In the genomic region with DNA sequence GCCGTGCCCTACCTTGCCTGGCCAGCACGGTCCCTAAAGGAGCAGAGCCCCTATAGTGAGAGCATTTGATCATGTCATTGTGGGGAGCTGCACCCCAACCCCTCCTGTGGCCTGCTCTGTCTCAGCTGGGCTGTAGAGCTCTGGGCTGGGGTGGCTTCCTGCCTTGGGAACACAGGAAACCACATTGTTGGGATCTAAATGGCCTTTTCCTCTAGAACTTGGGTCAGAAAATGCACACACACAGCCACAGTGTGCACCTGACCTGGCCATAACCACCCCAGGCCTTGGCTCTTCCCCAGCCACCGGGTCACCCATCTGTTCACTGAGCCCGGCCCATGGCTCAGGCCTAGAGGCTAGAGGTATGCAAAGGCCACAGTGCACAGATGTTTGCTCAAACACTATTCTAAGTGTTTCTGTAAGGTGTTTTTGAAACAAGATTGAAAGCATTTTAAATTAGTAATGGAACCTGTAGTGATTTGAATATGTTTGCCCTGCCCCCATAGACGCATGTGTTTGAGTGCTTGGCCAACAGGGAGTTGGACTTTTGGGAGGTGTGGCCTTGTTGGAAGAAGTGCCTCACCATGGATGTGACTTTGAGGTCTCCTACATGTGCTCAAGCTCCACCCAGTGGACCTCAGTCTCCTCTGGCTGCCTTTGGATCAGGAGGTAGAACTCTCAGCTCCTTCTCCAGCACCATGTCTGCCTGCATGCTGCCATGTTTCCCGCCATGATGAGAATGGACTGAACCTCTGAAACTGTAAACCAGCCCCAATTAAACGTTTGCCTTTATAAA, we compare ENCODE assay signal across 13 mouse cellular contexts. TPM values are rescaled to one million over a fixed set of nuclear protein-coding genes. Genes with fewer than 3 reads are reported as not detected.
A peak's percentile ranks its signal among the peaks of the same experiment; 100 is the strongest.
DNase-seq lines count a peak whose midpoint lies in the region; ATAC-seq lines count a peak whose summit lies in the region.
"Had no signal": no experiment of that assay in that cellular context is flagged by ENCODE, and none has a peak within 500 bp of the region (broad histone marks: within the 10 kb centered on the region; RNA-seq: fewer than 3 reads in every experiment).

No protein-coding gene starts in this region.

- H3K4me3 ChIP-seq in megakaryocyte, embryonic 14.5 days (replicated peaks): peak overlapping the region; percentile 48

- ATAC-seq in megakaryocyte, adult 5-6 weeks (ENCODE audit: poor library complexity, severe bottlenecking): no peak
- ATAC-seq: liver, postnatal 0 days had no signal

- no peaks in the 10 kb centered on the region for H3K9me3 ChIP-seq in megakaryocyte, embryonic 14.5 days
- H3K9me3 ChIP-seq: G1E had no signal

- H3K4me1 ChIP-seq in megakaryocyte, embryonic 14.5 days: peaks cover 62% of the 10 kb centered on the region

- H3K36me3 ChIP-seq in megakaryocyte, embryonic 14.5 days (replicated peaks; ENCODE audit: low read length): no peaks in the 10 kb centered on the region
- H3K36me3 ChIP-seq: G1E had no signal

- peaks cover 66% of the 10 kb centered on the region for H3K27me3 ChIP-seq in megakaryocyte, embryonic 14.5 days (replicated peaks)

- peak; percentile 32 for DNase-seq in cerebellum, adult 9-10 months
- DNase-seq in cerebellum, adult 11 months: no peak
- DNase-seq in kidney, postnatal 10 days: peak; percentile 69
- DNase-seq in lung, postnatal 36 days: peak; percentile 68
- DNase-seq in right cerebral cortex, postnatal 25 days: no peak
- no peak for DNase-seq in natural killer cell, adult 2 months (ENCODE audit: low spot score in 2 of 2)
- DNase-seq: liver, postnatal 0 days; thymus, postnatal 4 days had no signal

RNA-seq across cellular contexts. Expression of gene Tns1, which starts 49.4 kb away (rescaled TPM):
- polyA plus RNA-seq in megakaryocyte, embryonic 14.5 days (2012; ENCODE audit: insufficient read depth, low replicate concordance): 13.2 and 21.9 TPM in 2 replicates
- 4.9 and 5.5 TPM in 2 replicates for total RNA-seq in megakaryocyte, adult 5-6 weeks (2015)
- 2.9 and 3.2 TPM in 2 replicates for total RNA-seq in megakaryocyte, adult 5-6 weeks (2017)

RNA-seq across cellular contexts. Expression of gene Rufy4, which starts 50.5 kb away (rescaled TPM):
- polyA plus RNA-seq in megakaryocyte, embryonic 14.5 days (2012; ENCODE audit: insufficient read depth, low replicate concordance): 0.41 TPM in 1 of 2 replicates, not detected in the other
- 0.25 and 0.38 TPM in 2 replicates for total RNA-seq in megakaryocyte, adult 5-6 weeks (2015)
- 1.1 and 2.5 TPM in 2 replicates for total RNA-seq in megakaryocyte, adult 5-6 weeks (2017)
- total RNA-seq: hindbrain, postnatal 0 days; left cerebral cortex, adult 8-10 months had no signal
- polyA plus RNA-seq: G1E had no signal

Comparison
In these comparisons a context has a peak if more than half of its experiments do, and no peak if none do; other contexts are left out.
1. DNase-seq: peak in cerebellum, adult 9-10 months (single experiment), kidney, postnatal 10 days (single experiment) and lung, postnatal 36 days (single experiment); none in cerebellum, adult 11 months (single experiment), right cerebral cortex, postnatal 25 days (single experiment) and natural killer cell, adult 2 months (0 of 2).